Mouse (Mus musculus): ENCODE data around the gene 2610528A11Rik. TPM values are rescaled to one million over a fixed set of nuclear protein-coding genes. Genes with fewer than 3 reads are reported as not detected.

Gene 2610528A11Rik
- polyA plus RNA-seq, 1 experiment from 2014 or later = 0.46 TPM

GRCm38 (mm10) chr14:37067629-37068028, 46.2 kb downstream of the 2610528A11Rik start, which contains the start of gene Lrit2:
Gene Lrit2, plus strand, starts transcription at chr14:37067929.
- no peaks in the 10 kb centered on the region for H3K36me3 ChIP-seq
- no peaks in the 10 kb centered on the region for H3K27me3 ChIP-seq (ENCODE audit: insufficient read depth, poor library complexity, severe bottlenecking)
- H3K4me3 ChIP-seq = no peak within 1 kb of the TSS
- no peaks in the 10 kb centered on the region for H3K9me3 ChIP-seq
- no peaks in the 10 kb centered on the region for H3K4me1 ChIP-seq (replicated peaks)
- H3K27ac ChIP-seq = no peak within 1 kb of the TSS
- no peak for DNase-seq (ENCODE audit: low spot score)
- 80% methylated on average over 5 of the region's 5 CpGs for WGBS

GRCm38 (mm10) chr14:37066636-37067035, 47.2 kb downstream of the 2610528A11Rik start:
- no peaks in the 10 kb centered on the region for H3K4me1 ChIP-seq (replicated peaks)
- H3K27me3 ChIP-seq (ENCODE audit: insufficient read depth, poor library complexity, severe bottlenecking) = no peaks in the 10 kb centered on the region
- no peak for DNase-seq (ENCODE audit: low spot score)
- no peaks in the 10 kb centered on the region for H3K9me3 ChIP-seq
- no peak overlapping the region for H3K27ac ChIP-seq
- 66% methylated on average over 2 of the region's 2 CpGs for WGBS
- H3K4me3 ChIP-seq = no peak overlapping the region
- H3K36me3 ChIP-seq = no peaks in the 10 kb centered on the region

GRCm38 (mm10) chr14:37064849-37065248, 49.0 kb downstream of the 2610528A11Rik start:
- Histone ChIP-seq H3K4me3 (no peak overlapping the region), H3K27me3 (ENCODE audit: insufficient read depth, poor library complexity, severe bottlenecking) (no peaks in the 10 kb centered on the region), H3K36me3 (no peaks in the 10 kb centered on the region), H3K4me1 (replicated peaks) (no peaks in the 10 kb centered on the region), H3K9me3 (no peaks in the 10 kb centered on the region), H3K27ac (no peak overlapping the region)
- WGBS = 66% methylated on average over 2 of the region's 2 CpGs
- DNase-seq (ENCODE audit: low spot score) = no peak

Other genes starting within 250 kb of the 2610528A11Rik start
- 33.5 and 34.9 TPM in 2 replicates for gene Ccser2, start 145.2 kb downstream of the 2610528A11Rik start, polyA plus RNA-seq (2016; fragmentation: Nextera tagmentation; extraction: Ambion mirVana)
- not detected in 2 replicates for gene Rgr, start 65.1 kb downstream of the 2610528A11Rik start, polyA plus RNA-seq (2016; fragmentation: Nextera tagmentation; extraction: Ambion mirVana)
- gene Lrit1, start 59.2 kb downstream of the 2610528A11Rik start, polyA plus RNA-seq (2016; fragmentation: Nextera tagmentation; extraction: Ambion mirVana) = not detected in 2 replicates
- gene Lrit2, start 46.1 kb downstream of the 2610528A11Rik start, polyA plus RNA-seq (2016; fragmentation: Nextera tagmentation; extraction: Ambion mirVana) = not detected in 2 replicates
- 0.77 and 2.6 TPM in 2 replicates for gene Cdhr1, start 15.7 kb downstream of the 2610528A11Rik start, polyA plus RNA-seq (2016; fragmentation: Nextera tagmentation; extraction: Ambion mirVana)
- 188 and 209 TPM in 2 replicates for gene Ghitm, start 21.2 kb upstream of the 2610528A11Rik start, polyA plus RNA-seq (2016; fragmentation: Nextera tagmentation; extraction: Ambion mirVana)

Data from hindbrain, embryonic 10.5 days (tissue).